Mouse (Mus musculus): ENCODE data around the gene Pik3r6. TPM values are rescaled to one million over a fixed set of nuclear protein-coding genes. Genes with fewer than 3 reads are reported as not detected.

Pik3r6 gene
- polyA plus RNA-seq, 1 experiment from 2014 or later, result 1.7 TPM

DNA sequence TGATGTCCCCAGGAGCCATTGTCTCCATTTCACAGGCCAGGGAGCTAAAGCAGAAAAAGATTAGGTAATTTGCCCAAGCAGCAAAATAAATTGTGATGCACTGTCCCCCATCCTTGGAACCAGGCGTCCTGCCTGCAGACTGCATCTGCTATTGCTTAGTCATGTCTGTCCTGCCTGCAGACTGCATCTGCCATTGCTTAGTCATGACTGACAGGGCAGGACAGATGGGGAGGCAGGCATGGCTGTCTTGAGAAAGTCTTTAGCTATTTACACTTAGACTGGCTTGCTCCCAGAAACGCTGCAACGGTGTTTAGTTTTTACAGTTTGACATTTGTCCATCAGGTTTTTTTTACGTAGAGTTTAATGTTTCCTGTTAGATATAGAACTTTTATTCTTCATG is 33.6 kb downstream of the Pik3r6 start:
- Histone ChIP-seq H3K27ac (no peak overlapping the region), H3K27me3 (ENCODE audit: control insufficient read depth, insufficient read depth, low read length) (no peaks in the 10 kb centered on the region), H3K4me3 (replicated peaks; ENCODE audit: low read length) (no peak overlapping the region), H3K9ac (no peak overlapping the region), H3K9me3 (ENCODE audit: control insufficient read depth, low read length) (no peaks in the 10 kb centered on the region), H3K4me2 (replicated peaks) (no peak overlapping the region), H3K36me3 (replicated peaks; ENCODE audit: control insufficient read depth, insufficient read depth) (no peaks in the 10 kb centered on the region), H3K4me1 (replicated peaks; ENCODE audit: control insufficient read depth, insufficient read depth, low read length) (no peaks in the 10 kb centered on the region)
- ATAC-seq (ENCODE audit: low FRiP score) (no peak), DNase-seq (ENCODE audit: low spot score) (no peak)
- WGBS, result 47% methylated on average over 4 of the region's 4 CpGs

DNA sequence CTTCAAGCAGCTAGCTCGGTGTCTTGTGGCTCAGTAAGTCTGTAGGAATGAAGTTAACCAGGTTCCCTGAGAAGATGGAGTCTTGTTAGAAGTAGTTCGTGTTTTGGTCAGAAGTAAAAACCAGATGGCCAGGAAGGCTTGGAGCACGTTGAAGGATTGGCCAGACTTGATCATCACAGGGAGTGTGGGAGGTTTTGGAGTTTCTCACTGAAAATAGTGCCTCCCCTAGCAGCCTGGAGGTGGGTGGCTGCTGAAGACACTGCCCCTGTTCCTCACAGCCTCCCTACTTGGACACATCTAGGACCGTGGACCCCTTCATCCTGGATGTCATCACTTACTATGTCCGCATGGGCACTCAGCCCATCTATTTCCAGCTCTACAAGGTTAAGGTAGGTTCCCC is 36.8 kb downstream of the Pik3r6 start:
- Histone ChIP-seq H3K4me3 (replicated peaks; ENCODE audit: low read length) (no peak overlapping the region), H3K9ac (no peak overlapping the region), H3K4me2 (replicated peaks) (no peak overlapping the region), H3K9me3 (ENCODE audit: control insufficient read depth, low read length) (no peaks in the 10 kb centered on the region), H3K36me3 (replicated peaks; ENCODE audit: control insufficient read depth, insufficient read depth) (no peaks in the 10 kb centered on the region), H3K4me1 (replicated peaks; ENCODE audit: control insufficient read depth, insufficient read depth, low read length) (no peaks in the 10 kb centered on the region), H3K27me3 (ENCODE audit: control insufficient read depth, insufficient read depth, low read length) (no peaks in the 10 kb centered on the region), H3K27ac (no peak overlapping the region)
- no peak for DNase-seq (ENCODE audit: low spot score)
- WGBS, result 65% methylated on average over 5 of the region's 5 CpGs
- ATAC-seq (ENCODE audit: low FRiP score), result no peak

DNA sequence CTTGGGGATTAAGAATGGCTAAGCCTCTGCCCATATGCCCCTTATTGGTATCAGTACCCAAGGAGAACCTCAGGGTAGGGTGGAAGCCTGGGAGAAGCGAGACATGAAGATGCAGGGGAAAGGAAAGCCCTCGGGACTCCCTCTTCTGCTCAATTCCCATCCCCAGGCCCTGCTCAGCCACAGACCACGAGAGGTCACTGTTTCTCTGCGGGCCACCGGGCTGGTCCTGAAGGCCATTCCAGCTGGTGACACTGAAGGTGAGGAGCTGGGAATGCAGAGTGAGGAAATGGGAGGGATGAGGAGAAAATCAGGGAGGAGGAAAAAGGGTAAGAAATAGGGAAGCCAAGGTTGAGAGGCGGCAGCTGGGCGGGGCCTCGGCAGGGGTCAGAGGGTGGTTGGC is 41.7 kb downstream of the Pik3r6 start:
- no peaks in the 10 kb centered on the region for H3K36me3 ChIP-seq (replicated peaks; ENCODE audit: control insufficient read depth, insufficient read depth)
- H3K27me3 ChIP-seq (ENCODE audit: control insufficient read depth, insufficient read depth, low read length), result no peaks in the 10 kb centered on the region
- H3K4me3 ChIP-seq (replicated peaks; ENCODE audit: low read length), result no peak overlapping the region
- no peaks in the 10 kb centered on the region for H3K4me1 ChIP-seq (replicated peaks; ENCODE audit: control insufficient read depth, insufficient read depth, low read length)
- no peak overlapping the region for H3K27ac ChIP-seq
- ATAC-seq (ENCODE audit: low FRiP score) (no peak), DNase-seq (ENCODE audit: low spot score) (no peak)
- 11% methylated on average over 8 of the region's 8 CpGs for WGBS
- no peak overlapping the region for H3K4me2 ChIP-seq (replicated peaks)
- no peak overlapping the region for H3K9ac ChIP-seq
- H3K9me3 ChIP-seq (ENCODE audit: control insufficient read depth, low read length), result no peaks in the 10 kb centered on the region

DNA sequence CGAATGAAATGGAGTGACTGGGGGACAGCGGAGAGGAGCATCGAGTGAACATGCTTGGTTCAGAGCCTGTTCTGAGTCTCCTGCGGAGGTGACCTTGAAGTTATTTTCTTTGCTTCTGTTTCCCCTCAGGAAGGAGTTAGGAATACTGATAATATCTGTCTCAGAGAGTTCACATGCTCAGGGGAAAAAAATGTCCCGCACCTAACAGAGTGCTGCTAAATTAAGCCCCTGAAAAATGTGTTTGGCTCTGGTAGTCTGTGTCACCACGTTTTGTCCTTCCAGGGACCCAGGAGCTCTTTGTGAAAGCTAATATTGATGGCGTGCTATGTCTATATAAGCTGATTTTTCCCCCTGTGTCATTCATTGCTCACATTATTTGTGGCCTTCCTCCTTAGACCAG is 42.4 kb downstream of the Pik3r6 start:
- no peak for DNase-seq (ENCODE audit: low spot score)
- Histone ChIP-seq H3K36me3 (replicated peaks; ENCODE audit: control insufficient read depth, insufficient read depth) (no peaks in the 10 kb centered on the region), H3K4me3 (replicated peaks; ENCODE audit: low read length) (no peak overlapping the region), H3K27me3 (ENCODE audit: control insufficient read depth, insufficient read depth, low read length) (no peaks in the 10 kb centered on the region), H3K27ac (no peak overlapping the region), H3K9me3 (ENCODE audit: control insufficient read depth, low read length) (no peaks in the 10 kb centered on the region), H3K4me1 (replicated peaks; ENCODE audit: control insufficient read depth, insufficient read depth, low read length) (no peaks in the 10 kb centered on the region), H3K9ac (no peak overlapping the region), H3K4me2 (replicated peaks) (no peak overlapping the region)
- ATAC-seq (ENCODE audit: low FRiP score), result no peak
- WGBS, result 54% methylated on average over 7 of the region's 7 CpGs

DNA sequence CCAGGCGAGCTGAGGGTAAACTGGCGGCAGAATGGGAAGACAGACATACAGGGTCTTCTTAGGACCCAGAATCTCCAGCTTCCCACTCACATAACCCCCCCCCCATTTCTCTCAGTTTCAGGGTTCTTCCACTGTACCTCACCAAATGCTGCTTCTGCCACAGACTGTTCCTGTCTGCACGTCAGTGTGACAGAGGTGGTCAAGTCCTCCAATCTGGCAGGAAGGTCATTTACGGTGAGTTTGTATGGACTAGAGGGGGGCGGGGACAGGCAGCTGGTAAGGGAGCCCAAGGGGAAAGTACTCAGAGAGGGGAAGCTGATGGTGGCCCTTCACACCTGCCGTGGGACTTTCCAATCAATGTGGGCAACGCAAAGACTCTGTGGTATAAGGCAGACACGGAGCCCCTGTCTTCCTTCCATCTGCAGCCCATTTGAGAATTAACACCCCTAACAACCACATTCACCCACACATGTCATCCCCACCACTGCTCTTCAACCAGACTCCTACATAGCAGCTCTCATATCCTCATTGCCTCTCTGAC is 42.9 kb downstream of the Pik3r6 start:
- no peak overlapping the region for H3K27ac ChIP-seq
- no peaks in the 10 kb centered on the region for H3K9me3 ChIP-seq (ENCODE audit: control insufficient read depth, low read length)
- no peaks in the 10 kb centered on the region for H3K4me1 ChIP-seq (replicated peaks; ENCODE audit: control insufficient read depth, insufficient read depth, low read length)
- H3K4me2 ChIP-seq (replicated peaks), result no peak overlapping the region
- 85% methylated on average over 8 of the region's 8 CpGs for WGBS
- H3K4me3 ChIP-seq (replicated peaks; ENCODE audit: low read length), result no peak overlapping the region
- H3K9ac ChIP-seq, result no peak overlapping the region
- DNase-seq (ENCODE audit: low spot score), result no peak
- no peaks in the 10 kb centered on the region for H3K36me3 ChIP-seq (replicated peaks; ENCODE audit: control insufficient read depth, insufficient read depth)
- no peaks in the 10 kb centered on the region for H3K27me3 ChIP-seq (ENCODE audit: control insufficient read depth, insufficient read depth, low read length)
- no peak for ATAC-seq (ENCODE audit: low FRiP score)

DNA sequence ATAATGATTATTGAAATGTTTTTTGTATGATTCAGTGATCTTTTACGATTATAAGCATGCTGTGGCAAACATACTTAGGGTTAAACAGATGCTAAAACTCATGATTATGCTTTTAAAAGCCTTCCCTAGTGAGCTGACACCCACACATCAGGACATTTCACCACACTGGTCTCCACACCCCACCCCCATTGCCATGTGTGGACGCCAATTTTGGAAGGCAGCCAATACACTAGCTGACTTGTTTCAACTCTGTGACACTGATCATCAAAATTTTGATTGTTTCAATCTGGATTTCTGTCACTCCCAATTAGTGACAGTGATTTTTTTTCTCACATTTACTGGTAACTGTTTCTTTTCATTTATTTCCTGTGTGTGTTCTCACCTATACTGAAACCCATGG is 44.7 kb downstream of the Pik3r6 start:
- ATAC-seq (ENCODE audit: low FRiP score) (no peak), DNase-seq (ENCODE audit: low spot score) (no peak)
- Histone ChIP-seq H3K4me1 (replicated peaks; ENCODE audit: control insufficient read depth, insufficient read depth, low read length) (no peaks in the 10 kb centered on the region), H3K27ac (no peak overlapping the region), H3K4me2 (replicated peaks) (no peak overlapping the region), H3K27me3 (ENCODE audit: control insufficient read depth, insufficient read depth, low read length) (no peaks in the 10 kb centered on the region), H3K9ac (no peak overlapping the region), H3K4me3 (replicated peaks; ENCODE audit: low read length) (no peak overlapping the region), H3K9me3 (ENCODE audit: control insufficient read depth, low read length) (no peaks in the 10 kb centered on the region), H3K36me3 (replicated peaks; ENCODE audit: control insufficient read depth, insufficient read depth) (no peaks in the 10 kb centered on the region)
- WGBS, result 71% methylated on average over 2 of the region's 2 CpGs

DNA sequence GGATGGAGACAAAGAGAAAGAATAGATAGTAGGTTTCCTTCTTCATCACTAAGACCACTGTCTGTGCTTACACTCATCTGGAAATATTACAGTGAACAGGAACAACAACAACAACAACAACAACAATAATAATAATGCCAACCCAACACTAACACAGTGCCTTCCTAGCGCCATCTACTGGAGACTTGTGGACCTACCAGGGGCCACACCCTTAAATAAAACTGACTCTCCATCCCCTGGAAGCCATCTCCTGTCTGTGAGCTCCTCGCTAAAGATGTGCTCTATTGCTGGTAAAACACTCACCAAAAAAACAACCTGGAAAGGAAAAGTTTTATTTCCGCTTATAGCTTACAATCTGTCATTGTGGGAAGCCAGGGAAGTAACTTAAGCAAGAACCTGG is 46.8 kb downstream of the Pik3r6 start:
- H3K4me3 ChIP-seq (replicated peaks; ENCODE audit: low read length), result no peak overlapping the region
- DNase-seq (ENCODE audit: low spot score), result no peak
- H3K9ac ChIP-seq, result no peak overlapping the region
- H3K4me2 ChIP-seq (replicated peaks), result no peak overlapping the region
- H3K27ac ChIP-seq, result no peak overlapping the region
- no peaks in the 10 kb centered on the region for H3K4me1 ChIP-seq (replicated peaks; ENCODE audit: control insufficient read depth, insufficient read depth, low read length)
- H3K27me3 ChIP-seq (ENCODE audit: control insufficient read depth, insufficient read depth, low read length), result no peaks in the 10 kb centered on the region
- no peaks in the 10 kb centered on the region for H3K36me3 ChIP-seq (replicated peaks; ENCODE audit: control insufficient read depth, insufficient read depth)
- H3K9me3 ChIP-seq (ENCODE audit: control insufficient read depth, low read length), result no peaks in the 10 kb centered on the region
- WGBS, result 56% methylated on average over 3 of the region's 3 CpGs
- no peak for ATAC-seq (ENCODE audit: low FRiP score)

DNA sequence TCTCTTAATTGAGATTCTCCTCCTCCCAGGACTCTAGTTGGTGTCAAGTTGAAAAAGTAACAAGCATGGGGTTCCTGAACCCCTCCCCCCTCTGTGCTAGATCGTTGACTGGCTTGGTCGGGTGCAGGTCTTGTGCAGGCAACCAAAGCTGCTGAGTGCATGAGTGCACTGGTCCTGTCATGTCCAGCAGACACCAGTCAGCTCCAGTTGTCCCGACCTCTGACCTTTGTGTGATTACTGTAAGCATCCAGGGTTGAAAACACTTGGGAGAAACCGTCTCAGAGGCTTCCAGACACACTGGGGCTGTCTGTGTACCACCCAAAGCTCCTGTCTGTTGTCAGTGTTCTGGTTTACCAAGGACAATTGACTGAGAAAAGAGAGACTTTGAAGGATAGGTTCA is 47.5 kb downstream of the Pik3r6 start:
- H3K27ac ChIP-seq, result no peak overlapping the region
- no peak overlapping the region for H3K4me2 ChIP-seq (replicated peaks)
- H3K9me3 ChIP-seq (ENCODE audit: control insufficient read depth, low read length), result no peaks in the 10 kb centered on the region
- no peaks in the 10 kb centered on the region for H3K27me3 ChIP-seq (ENCODE audit: control insufficient read depth, insufficient read depth, low read length)
- no peak overlapping the region for H3K9ac ChIP-seq
- no peak for ATAC-seq (ENCODE audit: low FRiP score)
- no peaks in the 10 kb centered on the region for H3K4me1 ChIP-seq (replicated peaks; ENCODE audit: control insufficient read depth, insufficient read depth, low read length)
- 76% methylated on average over 4 of the region's 4 CpGs for WGBS
- H3K4me3 ChIP-seq (replicated peaks; ENCODE audit: low read length), result no peak overlapping the region
- no peaks in the 10 kb centered on the region for H3K36me3 ChIP-seq (replicated peaks; ENCODE audit: control insufficient read depth, insufficient read depth)
- DNase-seq (ENCODE audit: low spot score), result no peak

DNA sequence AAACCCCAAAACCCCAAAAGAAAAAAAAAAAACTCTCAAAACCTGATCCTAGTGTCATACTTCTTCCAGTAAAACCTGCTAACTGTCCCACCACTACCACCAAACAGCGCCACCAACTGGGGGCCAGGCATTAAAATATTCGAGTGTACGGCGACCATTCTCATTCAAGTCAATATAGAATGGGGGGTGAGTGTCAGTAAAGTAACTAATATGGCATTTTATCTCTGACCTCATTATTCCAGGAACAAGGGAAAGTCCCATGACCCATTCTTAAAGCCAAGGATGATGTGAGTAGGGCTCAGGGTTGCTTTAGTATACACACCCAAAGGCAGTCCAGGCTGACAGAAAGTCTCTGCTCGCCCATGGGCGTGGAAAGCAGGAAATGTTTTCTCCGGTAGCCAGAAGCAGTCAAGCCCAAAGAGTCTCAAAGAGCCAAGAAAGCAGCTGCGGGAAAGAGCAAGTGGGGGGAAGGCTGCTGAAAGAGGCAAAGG is 51.2 kb downstream of the Pik3r6 start:
- 39% methylated on average over 8 of the region's 8 CpGs for whole genome bisulfite sequencing
- Histone ChIP-seq H3K27me3 (ENCODE audit: control insufficient read depth, insufficient read depth, low read length) (peaks cover 11% of the 10 kb centered on the region), H3K4me2 (replicated peaks) (no peak overlapping the region), H3K27ac (no peak overlapping the region), H3K4me1 (replicated peaks; ENCODE audit: control insufficient read depth, insufficient read depth, low read length) (peaks cover 3% of the 10 kb centered on the region; the same call in 1 of the 2 replicates), H3K4me3 (replicated peaks; ENCODE audit: low read length) (no peak overlapping the region), H3K9ac (no peak overlapping the region), H3K36me3 (replicated peaks; ENCODE audit: control insufficient read depth, insufficient read depth) (no peaks in the 10 kb centered on the region), H3K9me3 (ENCODE audit: control insufficient read depth, low read length) (no peaks in the 10 kb centered on the region)
- DNase-seq (ENCODE audit: low spot score) (no peak), ATAC-seq (ENCODE audit: low FRiP score) (no peak)
